Mouse (Mus musculus): ENCODE measurements around the gene Arhgap24.

The Arhgap24 gene

DNA sequence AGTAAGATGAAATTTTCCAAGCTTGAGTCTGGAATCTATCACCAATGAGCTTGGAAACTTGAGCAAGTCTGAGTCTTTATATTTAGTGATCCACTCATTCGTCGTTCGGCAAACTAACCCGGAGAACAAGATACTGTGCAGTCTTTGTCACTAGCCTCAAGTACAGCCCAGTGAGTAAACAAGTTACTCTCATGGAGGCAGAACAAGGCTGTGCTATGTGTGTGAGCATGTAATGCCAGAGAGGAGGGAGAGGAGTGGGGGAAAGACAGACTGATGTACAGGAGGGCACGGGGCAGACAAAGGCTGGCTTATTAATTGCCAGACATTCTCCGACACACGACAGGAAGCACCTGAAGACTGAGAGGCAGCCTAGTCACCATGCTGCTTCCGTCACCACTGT is 97.2 kb downstream of the Arhgap24 start:
- DNase-seq (ENCODE audit: low spot score in 2 of 2): no peak

GRCm38 (mm10) chr5:102582864-102583410 is 101.7 kb downstream of the Arhgap24 start:
- no peak for DNase-seq (ENCODE audit: low spot score in 2 of 2)

- no peak for DNase-seq (ENCODE audit: low spot score in 2 of 2)
These were observed 110.2 kb downstream of the Arhgap24 start for GRCm38 (mm10) chr5:102591422-102591821.

DNA sequence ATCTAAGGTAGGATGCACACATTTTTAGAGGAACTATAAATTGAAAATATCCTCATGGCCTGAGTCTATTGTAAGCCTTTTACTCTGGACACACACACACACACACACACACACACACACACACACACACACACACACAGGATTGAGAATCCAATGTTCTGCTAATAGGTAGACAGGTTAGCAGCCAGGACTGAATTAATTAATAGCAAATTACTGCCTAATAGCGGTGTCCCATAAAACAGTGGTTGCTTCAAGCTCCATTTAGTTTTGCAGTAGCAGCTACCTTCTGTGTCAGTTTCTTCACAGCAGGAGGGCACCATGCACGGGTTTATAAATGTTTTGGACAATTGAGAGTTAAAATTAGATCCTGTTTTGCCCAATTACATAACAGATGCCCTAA is 111.9 kb downstream of the Arhgap24 start:
- no peak for DNase-seq (ENCODE audit: low spot score in 2 of 2)

DNA sequence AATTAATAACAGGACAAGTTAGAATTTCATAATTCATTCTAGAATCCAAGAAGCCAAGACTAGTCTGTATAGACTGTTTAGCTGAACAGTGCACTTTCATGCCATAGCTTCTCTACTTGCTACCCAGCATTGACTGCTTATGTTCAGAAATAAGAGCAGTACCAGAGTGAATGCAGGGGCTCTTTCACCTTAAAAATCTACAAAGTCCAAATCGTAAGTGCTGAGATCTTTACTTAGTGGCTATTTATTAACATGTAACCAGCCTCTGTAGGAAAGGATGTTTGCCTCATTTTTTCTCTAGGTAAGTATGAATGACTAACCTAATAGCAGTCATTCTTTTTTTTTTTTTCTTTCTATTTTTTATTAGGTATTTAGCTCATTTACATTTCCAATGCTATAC is 117.9 kb downstream of the Arhgap24 start:
- DNase-seq (ENCODE audit: low spot score in 2 of 2): no peak

DNA sequence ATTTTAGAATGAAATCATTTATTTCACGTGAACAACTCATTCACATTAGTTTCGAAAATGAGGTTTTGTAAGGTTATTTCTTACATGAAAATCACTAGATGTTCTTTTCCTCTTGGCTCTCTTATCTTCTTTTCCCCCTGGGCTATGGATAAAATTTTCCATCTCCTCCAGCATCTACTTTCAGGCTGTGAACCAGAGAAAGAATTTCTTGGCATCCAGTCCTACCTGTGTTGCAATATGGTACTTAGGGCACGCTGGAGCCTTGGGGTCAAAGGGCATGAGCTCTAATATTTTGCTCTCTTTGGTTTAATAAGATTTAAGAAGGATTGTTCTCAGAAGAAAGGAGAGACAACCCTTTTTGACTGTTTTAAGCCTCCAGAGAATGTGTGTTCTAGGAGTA is 132.4 kb downstream of the Arhgap24 start:
- no peak for DNase-seq (ENCODE audit: low spot score in 2 of 2)

DNA sequence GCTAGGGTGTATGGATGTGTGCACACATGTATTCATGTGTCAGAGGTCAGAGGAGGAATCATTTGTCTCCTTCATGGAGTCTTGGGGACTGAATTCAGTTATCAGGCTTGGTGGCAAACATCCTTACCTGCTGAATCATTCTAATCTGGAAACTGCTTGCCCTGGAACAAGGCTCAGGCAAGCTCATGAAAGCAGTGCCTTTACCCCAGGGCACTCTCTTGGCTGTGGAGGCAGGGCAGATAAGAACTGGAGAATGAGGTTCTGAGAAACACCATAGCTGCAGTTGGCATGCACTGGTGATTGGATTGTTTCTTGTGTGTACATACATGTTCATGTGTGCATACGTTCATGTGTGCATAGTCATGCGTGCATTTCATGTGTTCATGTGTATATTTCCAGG is 132.9 kb downstream of the Arhgap24 start:
- DNase-seq (ENCODE audit: low spot score in 2 of 2): no peak

DNA sequence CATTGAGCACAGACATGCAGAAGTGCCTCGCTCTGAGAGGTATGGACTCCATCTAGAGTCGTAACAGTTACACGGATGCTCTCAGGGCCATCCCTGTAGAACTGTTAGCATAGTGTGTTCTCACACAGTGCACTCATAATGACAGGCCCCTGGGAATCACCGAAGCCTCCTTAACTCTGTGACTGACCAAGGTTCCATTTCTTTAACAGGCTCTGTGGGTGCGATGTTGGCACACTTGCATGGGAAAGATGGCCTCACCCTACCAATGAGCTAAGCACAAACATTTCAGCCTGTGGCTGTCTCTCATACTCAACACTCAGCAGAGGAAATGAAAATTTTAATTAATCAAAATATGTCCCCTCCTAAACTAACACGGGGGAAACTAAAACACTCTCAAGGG is 134.1 kb downstream of the Arhgap24 start:
- DNase-seq (ENCODE audit: low spot score in 2 of 2): no peak

DNA sequence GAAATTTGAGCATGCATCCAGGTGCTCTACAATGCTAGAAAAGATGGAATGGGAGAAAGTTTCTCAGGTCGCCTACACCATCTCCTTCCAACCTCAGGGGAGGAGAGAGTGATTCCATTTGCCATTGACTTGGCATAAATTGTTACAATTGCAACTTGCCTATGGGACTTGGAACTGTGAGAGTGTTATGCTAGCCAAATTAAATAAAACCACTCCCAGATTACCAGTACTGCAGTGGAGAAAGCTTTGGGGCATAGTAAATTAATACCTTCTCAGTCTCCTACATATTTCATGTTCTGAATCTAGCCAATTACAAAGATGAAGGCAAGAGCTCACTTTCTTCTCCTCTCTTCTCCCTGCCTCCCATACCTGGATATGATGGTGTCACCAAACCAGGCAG is 139.8 kb downstream of the Arhgap24 start:
- DNase-seq (ENCODE audit: low spot score in 2 of 2): no peak

DNA sequence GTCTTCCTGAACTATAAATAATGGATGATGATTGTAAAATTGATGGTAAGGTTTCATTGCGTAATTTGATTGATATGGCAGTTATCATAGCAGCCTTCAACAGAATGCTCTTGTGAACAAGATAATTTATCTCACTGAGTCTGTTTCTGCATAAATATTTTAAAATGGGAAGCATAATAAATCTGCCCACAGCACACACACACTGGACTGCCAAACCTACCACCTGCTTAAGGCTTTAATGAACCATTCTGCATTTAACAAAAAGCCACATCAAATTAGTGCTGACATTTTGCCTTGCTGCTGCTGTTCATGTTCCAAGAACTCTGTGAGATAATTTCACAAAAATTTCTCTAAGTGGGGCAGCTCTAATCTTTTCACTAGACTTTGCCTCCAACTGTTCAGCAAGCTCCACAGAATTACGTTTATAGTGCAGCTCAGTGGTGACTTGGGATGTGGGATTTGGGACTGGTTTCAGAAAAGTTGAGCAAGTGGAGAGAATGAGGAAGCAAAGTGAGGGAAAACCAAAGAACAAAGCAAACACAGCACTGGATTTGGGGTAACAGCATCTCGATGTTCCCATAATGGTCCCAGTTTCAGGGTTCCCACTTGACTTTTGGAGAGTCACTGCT is 142.7 kb downstream of the Arhgap24 start:
- no peak for DNase-seq (ENCODE audit: low spot score in 2 of 2)

GRCm38 (mm10) chr5:102626671-102627070 is 145.5 kb downstream of the Arhgap24 start:
- no peak for DNase-seq (ENCODE audit: low spot score in 2 of 2)

DNA sequence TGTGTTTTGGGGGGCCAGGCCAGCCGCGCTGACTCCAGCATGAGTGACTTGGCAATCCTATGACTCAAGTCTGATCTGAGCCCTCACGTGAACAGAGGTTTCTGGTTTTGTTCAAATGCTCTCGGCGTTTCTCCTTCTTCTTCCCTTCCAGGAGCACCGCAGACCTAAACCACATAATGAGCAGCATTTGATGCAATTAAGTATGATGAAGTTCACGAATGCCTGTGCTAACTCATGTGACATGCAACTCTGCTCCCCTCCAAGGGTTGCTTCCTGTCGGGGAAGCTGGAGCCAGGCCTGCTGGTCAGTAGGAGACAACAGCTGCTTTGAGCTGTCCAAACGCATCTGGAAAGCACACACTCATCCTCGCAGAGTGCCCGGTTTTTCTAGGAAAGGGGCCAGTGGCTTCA is 148.2 kb downstream of the Arhgap24 start:
- no peak for DNase-seq (ENCODE audit: low spot score in 2 of 2)

GRCm38 (mm10) chr5:102635591-102635990 is 154.4 kb downstream of the Arhgap24 start:
- DNase-seq (ENCODE audit: low spot score in 2 of 2): no peak

GRCm38 (mm10) chr5:102639782-102640559 is 158.8 kb downstream of the Arhgap24 start:
- no peak for DNase-seq (ENCODE audit: low spot score in 2 of 2)

- DNase-seq (ENCODE audit: low spot score in 2 of 2): no peak
These were observed 162.2 kb downstream of the Arhgap24 start for GRCm38 (mm10) chr5:102643364-102643763.

DNA sequence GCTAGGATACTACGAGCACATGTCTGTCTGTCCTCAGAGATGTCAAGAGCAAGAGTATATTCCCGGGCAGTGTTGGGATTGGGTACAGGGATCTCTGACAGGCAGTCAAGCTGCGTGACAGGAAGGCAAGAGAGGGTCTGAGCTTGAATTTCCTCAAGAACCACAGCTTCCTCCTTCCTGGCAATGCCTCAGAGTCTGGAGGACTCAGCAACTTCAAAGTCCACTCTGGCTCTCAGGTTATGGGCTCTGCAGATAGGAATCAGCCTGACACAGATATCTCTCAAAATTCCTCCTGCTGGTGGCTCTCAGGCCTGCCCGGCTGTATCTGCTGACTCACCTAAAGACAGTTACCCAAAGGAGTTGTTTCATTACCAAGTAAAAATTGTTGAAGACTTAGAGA is 162.6 kb downstream of the Arhgap24 start:
- no peak for DNase-seq (ENCODE audit: low spot score in 2 of 2)

DNA sequence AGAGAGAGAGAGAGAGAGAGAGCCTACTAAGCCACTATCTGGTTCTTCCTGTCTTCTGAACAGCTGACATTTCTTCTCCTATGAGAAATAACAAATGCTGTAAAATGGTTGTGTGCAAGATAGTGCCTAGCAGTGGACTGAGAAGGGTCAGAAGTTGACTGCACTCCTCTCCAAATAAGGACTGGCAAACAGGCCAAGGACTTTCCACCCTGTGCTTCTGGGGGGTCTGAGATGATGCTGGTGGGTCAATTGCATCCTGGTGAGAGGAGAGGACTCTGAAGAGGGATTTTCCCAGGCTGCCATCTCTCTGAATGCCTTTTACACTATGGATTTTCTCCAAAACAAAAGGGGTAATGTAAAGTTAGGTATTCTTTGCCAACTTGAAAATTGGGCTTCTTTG is 177.9 kb downstream of the Arhgap24 start:
- DNase-seq (ENCODE audit: low spot score in 2 of 2): no peak

- no peak for DNase-seq (ENCODE audit: low spot score in 2 of 2)
These were observed 184.0 kb downstream of the Arhgap24 start for GRCm38 (mm10) chr5:102664988-102665726.

- DNase-seq (ENCODE audit: low spot score in 2 of 2): no peak
These were observed 185.7 kb downstream of the Arhgap24 start for GRCm38 (mm10) chr5:102666886-102667285.

- DNase-seq (ENCODE audit: low spot score in 2 of 2): no peak
These were observed 186.8 kb downstream of the Arhgap24 start for GRCm38 (mm10) chr5:102667754-102668575.

- DNase-seq (ENCODE audit: low spot score in 2 of 2): no peak
These were observed 189.0 kb downstream of the Arhgap24 start for GRCm38 (mm10) chr5:102670206-102670605.
